Mouse (Mus musculus) 3134 (cell line): ENCODE results near the gene Sf1.

ENCODE experiments used
- DNase-seq: peaks from one replicate; pipeline ENCODE4 v3.0.0-alpha.2; 2011; ENCODE audit warnings: low spot score; ENCODE audit not compliant: insufficient read length; ENCODE audit errors: extremely low read depth

The Sf1 gene

GRCm38 (mm10) chr19:6340524-6341452 is 22.7 kb upstream of the Sf1 start, which contains the start of gene Map4k2:
TSS of gene Map4k2 (plus strand) at chr19:6341135.
- DNase-seq = peak; percentile 87

- DNase-seq = no peak
These were observed 21.9 kb upstream of the Sf1 start for GRCm38 (mm10) chr19:6341453-6342077.

- no peak for DNase-seq
These were observed 21.1 kb upstream of the Sf1 start for GRCm38 (mm10) chr19:6342276-6342933.

- no peak for DNase-seq
These were observed 20.2 kb upstream of the Sf1 start for GRCm38 (mm10) chr19:6343066-6343925.

- DNase-seq = no peak
These were observed 19.5 kb upstream of the Sf1 start for GRCm38 (mm10) chr19:6343996-6344395.

GRCm38 (mm10) chr19:6346023-6346422 is 17.5 kb upstream of the Sf1 start:
- DNase-seq = no peak

- DNase-seq = no peak
These were observed 16.8 kb upstream of the Sf1 start for GRCm38 (mm10) chr19:6346661-6347060.

GRCm38 (mm10) chr19:6347615-6348014 is 15.9 kb upstream of the Sf1 start:
- no peak for DNase-seq

- no peak for DNase-seq
These were observed 14.8 kb upstream of the Sf1 start for GRCm38 (mm10) chr19:6348717-6349116.

- DNase-seq = no peak
These were observed 14.1 kb upstream of the Sf1 start for GRCm38 (mm10) chr19:6349215-6349983.

- no peak for DNase-seq
These were observed 11.9 kb upstream of the Sf1 start for GRCm38 (mm10) chr19:6351431-6352106.

- no peak for DNase-seq
These were observed 11.4 kb upstream of the Sf1 start for GRCm38 (mm10) chr19:6352107-6352505.

- no peak for DNase-seq
These were observed 9.5 kb upstream of the Sf1 start for GRCm38 (mm10) chr19:6354030-6354429.

- no peak for DNase-seq
These were observed 2.2 kb upstream of the Sf1 start for GRCm38 (mm10) chr19:6361291-6361690.

GRCm38 (mm10) chr19:6363091-6363410 is 439 bp upstream of the Sf1 start:
- DNase-seq = no peak

GRCm38 (mm10) chr19:6364317-6364725 is 831 bp downstream of the Sf1 start:
- DNase-seq = peak; percentile 80

GRCm38 (mm10) chr19:6364842-6365241 is 1.4 kb downstream of the Sf1 start:
- DNase-seq = no peak

GRCm38 (mm10) chr19:6370175-6370574 is 6.7 kb downstream of the Sf1 start:
- no peak for DNase-seq

- DNase-seq = no peak
These were observed 8.9 kb downstream of the Sf1 start for GRCm38 (mm10) chr19:6372433-6372832.
